In the genomic region with DNA sequence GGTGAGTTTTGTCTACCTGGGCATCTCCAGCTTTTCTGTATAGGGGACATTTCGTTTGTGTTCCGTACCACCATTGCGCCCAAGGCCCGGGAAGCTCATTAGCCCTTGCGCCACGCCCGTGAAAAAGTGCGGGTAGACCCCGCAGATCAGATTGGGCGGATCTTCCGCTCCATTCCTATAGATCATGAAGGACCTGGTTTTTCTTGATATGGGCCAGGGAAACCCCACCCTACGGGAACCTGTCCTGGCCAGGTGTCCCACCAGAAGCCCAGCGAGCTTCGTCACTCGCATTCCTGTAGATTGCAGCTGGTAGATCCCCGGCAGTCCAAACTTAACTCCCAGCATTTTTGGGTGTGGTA, we compare ENCODE assay signal across 8 mouse cellular contexts. TPM values are rescaled to one million over a fixed set of nuclear protein-coding genes. Genes with fewer than 3 reads are reported as not detected.
DNase-seq lines count a peak whose midpoint lies in the region; ATAC-seq and TF ChIP-seq lines count a peak whose summit lies in the region.

No protein-coding gene starts in this region.

- H3K9ac ChIP-seq in kidney, postnatal 0 days (ENCODE audit: low read depth, low read length), result no peak overlapping the region
- no peak overlapping the region for H3K9ac ChIP-seq in forebrain, embryonic 13.5 days
- H3K9ac ChIP-seq in limb, embryonic 15.5 days, result no peak overlapping the region

- no peak for ATAC-seq in CD4-positive, CD25-positive, alpha-beta regulatory T cell, adult 4 months
- no peak for ATAC-seq in kidney, postnatal 0 days (replicated peaks; ENCODE audit: low FRiP score, low read depth)
- ATAC-seq in forebrain, embryonic 13.5 days, result no peak
- no peak for ATAC-seq in limb, embryonic 15.5 days (ENCODE audit: insufficient number of reproducible peaks, low FRiP score, low TSS enrichment, low read depth)
- no peak for ATAC-seq in erythroblast, adult 5-6 weeks (replicated peaks; ENCODE audit: low FRiP score, poor library complexity, severe bottlenecking)

- 2% methylated on average over 16 of the region's 16 CpGs for WGBS in kidney, postnatal 0 days
- WGBS in forebrain, embryonic 13.5 days, result 1% methylated on average over 16 of the region's 16 CpGs
- WGBS in limb, embryonic 15.5 days, result 2% methylated on average over 16 of the region's 16 CpGs

- H3K9me3 ChIP-seq in kidney, postnatal 0 days (replicated peaks; ENCODE audit: low read length), result no peaks in the 10 kb centered on the region
- H3K9me3 ChIP-seq in forebrain, embryonic 13.5 days (replicated peaks), result no peaks in the 10 kb centered on the region
- H3K9me3 ChIP-seq in limb, embryonic 15.5 days, result no peaks in the 10 kb centered on the region

- H3K4me1 ChIP-seq in kidney, postnatal 0 days (replicated peaks; ENCODE audit: insufficient read depth, low read length), result peaks cover 14% of the 10 kb centered on the region
- H3K4me1 ChIP-seq in forebrain, embryonic 13.5 days, result peaks cover 22% of the 10 kb centered on the region
- peaks cover 35% of the 10 kb centered on the region for H3K4me1 ChIP-seq in limb, embryonic 15.5 days

- peaks cover 59% of the 10 kb centered on the region for H3K27me3 ChIP-seq in kidney, postnatal 0 days (ENCODE audit: insufficient read depth, low read length)
- peaks cover 80% of the 10 kb centered on the region for H3K27me3 ChIP-seq in forebrain, embryonic 13.5 days
- H3K27me3 ChIP-seq in limb, embryonic 15.5 days, result peaks cover 71% of the 10 kb centered on the region

- no peak overlapping the region for H3K4me3 ChIP-seq in kidney, postnatal 0 days (replicated peaks; ENCODE audit: low read depth, low read length)
- H3K4me3 ChIP-seq in forebrain, embryonic 13.5 days, result peak overlapping the region; percentile 10
- peak overlapping the region; percentile 61; the same call in 1 of the 2 replicates for H3K4me3 ChIP-seq in limb, embryonic 15.5 days

- H3K4me2 ChIP-seq in kidney, postnatal 0 days (ENCODE audit: low read length), result 0 out of 2 replicates have a peak overlapping the region, but pooled peaks have one; percentile 96
- 0 out of 2 replicates have a peak overlapping the region, but pooled peaks have one; percentile 2 for H3K4me2 ChIP-seq in forebrain, embryonic 13.5 days
- H3K4me2 ChIP-seq in limb, embryonic 15.5 days, result peak overlapping the region; percentile 94; the same call in 1 of the 2 replicates

- H3K36me3 ChIP-seq in kidney, postnatal 0 days (ENCODE audit: insufficient read depth, low read length), result no peaks in the 10 kb centered on the region
- H3K36me3 ChIP-seq in forebrain, embryonic 13.5 days (ENCODE audit: poor library complexity, severe bottlenecking), result no peaks in the 10 kb centered on the region
- H3K36me3 ChIP-seq in limb, embryonic 15.5 days, result no peaks in the 10 kb centered on the region

- H3K27ac ChIP-seq in kidney, postnatal 0 days, result no peak overlapping the region
- no peak overlapping the region for H3K27ac ChIP-seq in forebrain, embryonic 13.5 days
- no peak overlapping the region for H3K27ac ChIP-seq in limb, embryonic 15.5 days

- no peak for TF ChIP-seq CTCF in kidney, postnatal 0 days (IDR thresholded peaks at IDR 0.05; ENCODE audit: low read depth)

- peak; percentile 12 for DNase-seq in CD4-positive, CD25-positive, alpha-beta regulatory T cell, adult 2 months (ENCODE audit: low read depth, low spot score)
- DNase-seq in kidney, postnatal 0 days (ENCODE audit: low spot score), result no peak
- DNase-seq in kidney, postnatal 25 days, result no peak
- DNase-seq in left cerebral cortex, adult 18-20 months (ENCODE audit: low spot score in 2 of 2), result no peak

RNA-seq across cellular contexts. Expression of a gene that starts 1.1 kb away (rescaled TPM):
- 1 to 10 TPM; 2.9 to 3.2 TPM for polyA plus RNA-seq in CD4-positive, CD25-positive, alpha-beta regulatory T cell, adult 4 months (2017; shearing (Covaris generic))
- polyA plus RNA-seq in kidney, postnatal 0 days (2015; fragmentation: Nextera tagmentation; extraction: Ambion mirVana), result 0.84 and 0.93 TPM in 2 replicates
- polyA plus RNA-seq in forebrain, embryonic 13.5 days (2015; fragmentation: Nextera tagmentation; extraction: Ambion mirVana), result 1.8 and 2.4 TPM in 2 replicates
- polyA plus RNA-seq in limb, embryonic 15.5 days (2015; fragmentation: Nextera tagmentation; extraction: Ambion mirVana), result 1.9 and 2.3 TPM in 2 replicates
- total RNA-seq in erythroblast, adult 5-6 weeks (2015; ENCODE audit: low replicate concordance), result 0.77 TPM in 1 of 2 replicates, not detected in the other
- total RNA-seq in erythroblast, adult 5-6 weeks (2017; ENCODE audit: low replicate concordance), result 0.17 and 0.28 TPM in 2 replicates
- total RNA-seq in left cerebral cortex, adult 18-20 months (2021), result 1 to 10 TPM; 2.2 to 2.3 TPM

Comparison
In these comparisons a context has a peak if more than half of its experiments do, and no peak if none do; other contexts are left out.
1. H3K4me2 ChIP-seq: peak in every context shown above with its lines; median percentile 96 in kidney, postnatal 0 days; 94 in limb, embryonic 15.5 days; 2 in forebrain, embryonic 13.5 days.